Mouse (Mus musculus) heart, embryonic 14.5 days (tissue): Measurements from ENCODE around the gene Mgat5. TPM values are rescaled to one million over a fixed set of nuclear protein-coding genes. Genes with fewer than 3 reads are reported as not detected.

Source experiments
- ATAC-seq: fragments of 200-750 bp; cut with Nextera tagmentation; 2 replicates; pipeline ENCODE4 v1.8.0; 2017; ENCODE audit warnings: low read depth, moderate TSS enrichment; ENCODE audit not compliant: insufficient number of reproducible peaks, insufficient read depth, low FRiP score
- H3K27ac ChIP-seq, 2 experiments: fragments of 200-500 bp in 1 of 2; fragments of 300-500 bp in 1 of 2; sonication (generic) in 1 of 2; replicated peaks in 1 of 2; 2 replicates each; pipeline ENCODE4 v1.5.1; 2012 to 2014; ENCODE audit warnings: low read depth in 2 of 2, low read length in 2 of 2, control low read depth in 1 of 2, mild to moderate bottlenecking in 1 of 2, mixed read lengths in 1 of 2; ENCODE audit not compliant: control insufficient read depth in 1 of 2, insufficient read depth in 1 of 2
- H3K27me3 ChIP-seq: fragments of 300-500 bp; sonication (generic); 2 replicates; pipeline ENCODE4 v1.6.1; 2014; ENCODE audit warnings: mild to moderate bottlenecking, low read length, control low read depth; ENCODE audit not compliant: control insufficient read depth, insufficient read depth
- H3K36me3 ChIP-seq: fragments of 300-500 bp; sonication (generic); 2 replicates; pipeline ENCODE4 v1.6.1; 2014; ENCODE audit warnings: mild to moderate bottlenecking, control low read depth, low read length, mixed read lengths; ENCODE audit not compliant: control insufficient read depth, insufficient read depth
- H3K4me1 ChIP-seq, 2 experiments: fragments of 200-500 bp in 1 of 2; fragments of 300-500 bp in 1 of 2; sonication (generic) in 1 of 2; 2 replicates each; pipeline ENCODE4 v1.6.1; 2012 to 2014; ENCODE audit warnings: low read length in 2 of 2, control low read depth in 1 of 2, mixed read lengths in 1 of 2; ENCODE audit not compliant: control insufficient read depth in 2 of 2, insufficient read depth in 2 of 2
- H3K4me2 ChIP-seq: fragments of 300-500 bp; sonication (generic); 2 replicates; pipeline ENCODE4 v1.6.1; 2014; ENCODE audit warnings: mild to moderate bottlenecking, low read length
- H3K4me3 ChIP-seq, 2 experiments: fragments of 200-500 bp in 1 of 2; fragments of 300-500 bp in 1 of 2; sonication (generic) in 1 of 2; 2 replicates each; pipeline ENCODE4 v1.5.1; 2012 to 2014; ENCODE audit warnings: low read length in 2 of 2, mild to moderate bottlenecking in 2 of 2, control low read depth in 1 of 2, low read depth in 1 of 2, moderate library complexity in 1 of 2; ENCODE audit not compliant: control insufficient read depth in 1 of 2, insufficient read depth in 1 of 2
- H3K9ac ChIP-seq: fragments of 300-500 bp; sonication (generic); 2 replicates; pipeline ENCODE4 v1.6.1; 2014; ENCODE audit warnings: mild to moderate bottlenecking, low read length
- H3K9me3 ChIP-seq: fragments of 300-500 bp; sonication (generic); 2 replicates; pipeline ENCODE4 v1.6.1; 2016; ENCODE audit warnings: low read length, control low read depth; ENCODE audit not compliant: control insufficient read depth
- WGBS: fragments of 180-500 bp; shearing (Covaris S2); extraction: QIAGEN DNeasy Blood & Tissue Kit; methylation state at CpG from one replicate; pipeline ENCODE4 v1.1.7; 2014; 5-methylcytosine and 5-hydroxymethylcytosine counted together
- polyA plus RNA-seq: library from polyadenylated mRNA; unstranded; fragments of >200 nt; fragmentation: Nextera tagmentation; extraction: Ambion mirVana; gene quantifications from 2 replicates; pipeline ENCODE4 v1.2.1, GENCODE M21; 2014

Mgat5 gene
- polyA plus RNA-seq, 1 experiment from 2014 or later: 6.0 TPM

DNA sequence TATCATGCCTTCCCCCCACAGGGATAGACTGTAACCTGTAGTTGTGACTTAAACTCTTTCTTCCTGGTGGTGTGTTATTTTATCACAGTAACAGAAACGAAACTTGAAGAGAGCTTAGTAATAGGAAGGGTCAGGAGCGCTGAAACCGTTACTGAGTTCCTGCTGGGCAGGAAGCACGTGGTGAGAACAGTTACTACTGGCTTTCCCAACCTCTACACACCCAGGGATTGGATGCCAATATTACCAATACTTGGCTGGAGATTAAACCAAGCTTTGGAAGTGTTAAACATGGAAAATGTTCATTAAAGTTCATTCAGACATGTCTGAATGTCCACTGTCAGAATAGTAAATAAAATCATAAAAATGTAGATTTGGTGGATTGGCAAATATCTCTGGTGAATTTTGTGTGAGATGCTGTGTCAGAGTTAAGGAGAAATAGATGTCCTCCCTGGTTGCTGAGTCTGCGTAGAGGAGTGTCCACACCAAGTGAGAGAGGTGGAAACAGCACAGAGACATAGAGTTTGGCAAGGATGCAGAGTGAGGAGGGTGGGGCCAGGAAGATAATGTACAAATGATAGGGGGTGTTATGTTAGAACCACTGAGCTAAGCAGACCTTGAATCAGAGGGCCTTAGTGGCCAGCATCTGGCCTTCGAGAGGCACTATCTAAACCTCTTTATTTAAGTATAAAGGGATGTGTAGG, 38.2 kb downstream of the Mgat5 start:
- Histone ChIP-seq H3K27me3 (no peaks in the 10 kb centered on the region), H3K4me2 (peak overlapping the region; percentile 22; the same call in 1 of the 2 replicates), H3K36me3 (no peaks in the 10 kb centered on the region), H3K4me3 (no peak overlapping the region), H3K4me1 (peaks cover 28 to 48% of the 10 kb centered on the region in 2 experiments), H3K9ac (no peak overlapping the region), H3K27ac (peak overlapping the region in 1 of 2 experiments; percentile 8; a peak in 1 of 4 replicates), H3K9me3 (no peaks in the 10 kb centered on the region)
- 53% methylated on average over 6 of the region's 6 CpGs for WGBS
- no peak for ATAC-seq

DNA sequence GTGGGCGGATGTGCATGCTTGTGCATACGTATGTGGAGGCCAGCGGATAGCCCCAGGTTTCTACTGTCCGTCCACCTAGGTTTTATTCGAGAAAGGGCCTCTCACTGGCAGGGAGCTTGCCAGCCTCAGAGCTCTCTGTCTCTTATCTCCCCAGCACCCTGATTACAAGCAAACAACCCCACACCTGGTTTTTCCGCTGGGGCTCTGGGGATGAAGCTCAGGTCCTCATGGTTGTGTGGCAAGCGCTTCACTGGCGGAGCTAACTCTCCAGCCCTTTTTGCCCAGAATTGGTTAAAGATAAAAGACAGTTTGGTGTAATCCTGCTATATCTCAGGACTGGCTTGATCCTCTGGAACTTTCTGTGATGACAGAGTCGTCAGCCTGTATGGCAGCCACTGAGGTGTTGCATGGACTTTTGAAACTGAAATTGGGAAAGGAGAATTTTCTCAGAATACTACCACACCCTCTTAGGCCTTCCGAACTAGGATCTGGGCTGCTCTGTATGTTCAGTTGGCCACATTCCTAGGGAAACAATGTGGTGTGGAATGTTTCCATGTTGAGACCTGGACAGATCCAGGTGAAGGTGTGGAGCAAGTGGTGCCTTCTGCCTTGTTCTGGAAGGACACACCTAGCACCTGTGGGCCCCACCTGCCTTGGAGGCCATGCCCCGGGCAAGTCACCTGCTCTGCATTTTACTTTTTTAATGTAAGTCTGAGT, 39.4 kb downstream of the Mgat5 start:
- no peak for ATAC-seq
- H3K27me3 ChIP-seq: no peaks in the 10 kb centered on the region
- no peak overlapping the region for H3K9ac ChIP-seq
- no peaks in the 10 kb centered on the region for H3K36me3 ChIP-seq
- H3K9me3 ChIP-seq: no peaks in the 10 kb centered on the region
- H3K4me1 ChIP-seq: peaks cover 26 to 48% of the 10 kb centered on the region in 2 experiments
- no peak overlapping the region for H3K27ac ChIP-seq
- H3K4me3 ChIP-seq: no peak overlapping the region
- H3K4me2 ChIP-seq: no peak overlapping the region
- 70% methylated on average over 11 of the region's 11 CpGs for WGBS

DNA sequence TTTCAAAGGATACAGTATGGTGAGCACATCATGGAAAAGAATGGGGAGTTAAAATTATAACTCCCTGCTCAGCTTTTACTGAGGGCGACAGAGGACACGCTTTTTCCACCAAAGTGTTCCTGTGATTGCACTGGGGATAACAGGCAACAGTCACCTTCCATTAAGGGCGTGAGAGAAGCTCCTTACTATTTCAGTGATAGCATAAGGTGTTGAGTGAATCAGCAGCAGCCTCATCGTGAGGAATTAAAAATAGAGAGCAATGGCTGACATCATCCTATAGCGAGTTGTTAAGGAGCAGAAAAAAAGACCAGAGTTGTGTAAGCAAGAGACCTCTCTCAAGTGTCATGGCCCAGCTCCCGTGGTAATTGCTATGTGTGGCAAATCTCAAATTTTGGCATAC, 41.3 kb downstream of the Mgat5 start:
- no peaks in the 10 kb centered on the region for H3K9me3 ChIP-seq

GRCm38 (mm10) chr1:127248433-127248832, 43.6 kb downstream of the Mgat5 start:
- H3K4me3 ChIP-seq: no peak overlapping the region
- no peak overlapping the region for H3K4me2 ChIP-seq
- no peak overlapping the region for H3K9ac ChIP-seq
- 77% methylated on average over 1 of the region's 1 CpGs for WGBS
- H3K27me3 ChIP-seq: no peaks in the 10 kb centered on the region
- no peaks in the 10 kb centered on the region for H3K9me3 ChIP-seq
- no peak overlapping the region for H3K27ac ChIP-seq
- H3K36me3 ChIP-seq: no peaks in the 10 kb centered on the region
- H3K4me1 ChIP-seq: peaks cover 20 to 33% of the 10 kb centered on the region in 2 experiments
- ATAC-seq: no peak

More for the DNA sequence above, 41.3 kb downstream of the Mgat5 start:
- Histone ChIP-seq H3K27ac (peak overlapping the region; percentile 16 to 52; a peak in 2 of 4 replicates), H3K36me3 (no peaks in the 10 kb centered on the region), H3K27me3 (no peaks in the 10 kb centered on the region), H3K9ac (no peak overlapping the region), H3K4me1 (peaks cover 20 to 40% of the 10 kb centered on the region in 2 experiments), H3K4me3 (no peak overlapping the region), H3K4me2 (no peak overlapping the region)
- no peak for ATAC-seq
- 20% methylated on average over 6 of the region's 6 CpGs for WGBS

- no peaks in the 10 kb centered on the region for H3K36me3 ChIP-seq
- H3K27ac ChIP-seq: no peak overlapping the region
- H3K4me2 ChIP-seq: no peak overlapping the region
- H3K4me1 ChIP-seq: peaks cover 12 to 22% of the 10 kb centered on the region in 2 experiments
- no peak overlapping the region for H3K4me3 ChIP-seq
- no peak for ATAC-seq
- no peak overlapping the region for H3K9ac ChIP-seq
- H3K27me3 ChIP-seq: no peaks in the 10 kb centered on the region
- H3K9me3 ChIP-seq: no peaks in the 10 kb centered on the region
These were observed 44.8 kb downstream of the Mgat5 start for GRCm38 (mm10) chr1:127249621-127250020.

DNA sequence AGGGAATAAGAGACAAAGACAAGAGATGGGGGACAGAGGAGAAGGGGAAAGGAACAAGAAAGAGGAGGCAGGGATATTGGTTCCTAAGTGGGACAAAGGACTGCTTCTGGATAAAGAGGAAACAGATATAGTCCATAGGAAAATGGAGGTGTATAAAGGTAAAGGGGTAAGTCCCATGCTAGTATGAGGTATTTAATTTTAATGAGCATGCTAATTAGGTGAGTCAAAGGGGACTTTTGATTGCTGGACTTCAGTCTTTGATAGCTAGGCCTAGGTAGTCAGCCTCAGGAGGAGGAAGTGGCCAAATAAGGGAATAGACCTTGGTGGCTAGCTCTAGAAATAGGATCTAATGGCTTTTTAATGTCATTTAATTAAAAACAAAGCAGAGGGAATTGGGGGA, 45.5 kb downstream of the Mgat5 start:
- no peak for ATAC-seq
- Histone ChIP-seq H3K4me2 (no peak overlapping the region), H3K36me3 (no peaks in the 10 kb centered on the region), H3K9me3 (no peaks in the 10 kb centered on the region), H3K4me1 (peaks cover 12 to 21% of the 10 kb centered on the region in 2 experiments), H3K27ac (no peak overlapping the region), H3K9ac (no peak overlapping the region), H3K4me3 (no peak overlapping the region), H3K27me3 (no peaks in the 10 kb centered on the region)

- Histone ChIP-seq H3K4me3 (no peak overlapping the region), H3K4me1 (peaks cover 4 to 10% of the 10 kb centered on the region in 2 experiments; a peak in 3 of 4 replicates), H3K4me2 (no peak overlapping the region), H3K27me3 (no peaks in the 10 kb centered on the region), H3K9ac (no peak overlapping the region), H3K27ac (peak overlapping the region in 1 of 2 experiments; percentile 31; a peak in 1 of 4 replicates), H3K36me3 (no peaks in the 10 kb centered on the region), H3K9me3 (no peaks in the 10 kb centered on the region)
- 43% methylated on average over 7 of the region's 7 CpGs for WGBS
- ATAC-seq: peak; percentile 45; the same call in 1 of the 2 replicates
These were observed 46.9 kb downstream of the Mgat5 start for GRCm38 (mm10) chr1:127251751-127252150.
